Mouse (Mus musculus): Measurements from ENCODE around the gene Enpp7. TPM values are rescaled to one million over a fixed set of nuclear protein-coding genes. Genes with fewer than 3 reads are reported as not detected.

Enpp7 gene
- total RNA-seq, 2 experiments from 2014 or later, result not detected

GRCm38 (mm10) chr11:119034635-119035034, 46.6 kb downstream of the Enpp7 start:
- 0 out of 2 replicates have a peak, but pooled peaks have one; percentile 0 for ATAC-seq (replicated peaks; ENCODE audit: poor library complexity, severe bottlenecking)

GRCm38 (mm10) chr11:119035094-119035685, 47.2 kb downstream of the Enpp7 start:
- no peak for ATAC-seq (replicated peaks; ENCODE audit: poor library complexity, severe bottlenecking)

GRCm38 (mm10) chr11:119035686-119036165, 47.7 kb downstream of the Enpp7 start:
- ATAC-seq (replicated peaks; ENCODE audit: poor library complexity, severe bottlenecking), result no peak

- ATAC-seq (replicated peaks; ENCODE audit: poor library complexity, severe bottlenecking), result no peak
Measured at GRCm38 (mm10) chr11:119036447-119036846, 48.5 kb downstream of the Enpp7 start.

GRCm38 (mm10) chr11:119036934-119037779, 49.2 kb downstream of the Enpp7 start:
- no peak for ATAC-seq (replicated peaks; ENCODE audit: poor library complexity, severe bottlenecking)

GRCm38 (mm10) chr11:119037780-119038401, 49.9 kb downstream of the Enpp7 start:
- ATAC-seq (replicated peaks; ENCODE audit: poor library complexity, severe bottlenecking), result no peak

GRCm38 (mm10) chr11:119038744-119039484, 50.9 kb downstream of the Enpp7 start:
- no peak for ATAC-seq (replicated peaks; ENCODE audit: poor library complexity, severe bottlenecking)

- ATAC-seq (replicated peaks; ENCODE audit: poor library complexity, severe bottlenecking), result peak; percentile 34
Measured at GRCm38 (mm10) chr11:119039732-119040512, 51.9 kb downstream of the Enpp7 start.

GRCm38 (mm10) chr11:119040600-119041324, 52.8 kb downstream of the Enpp7 start, which contains the start of gene Cbx8:
Gene Cbx8, minus strand, starts transcription at chr11:119040969.
- peak; percentile 89 for ATAC-seq (replicated peaks; ENCODE audit: poor library complexity, severe bottlenecking)

- no peak; the same call in 1 of the 2 replicates for ATAC-seq (replicated peaks; ENCODE audit: poor library complexity, severe bottlenecking)
Measured at GRCm38 (mm10) chr11:119041325-119041716, 53.3 kb downstream of the Enpp7 start.

GRCm38 (mm10) chr11:119041750-119042465, 53.9 kb downstream of the Enpp7 start:
- ATAC-seq (replicated peaks; ENCODE audit: poor library complexity, severe bottlenecking), result no peak

Other genes starting within 250 kb of the Enpp7 start
- not detected in 2 replicates for gene Rbfox3, start 76.6 kb upstream of the Enpp7 start, total RNA-seq (2014; fragmentation: Nextera tagmentation)
- not detected in 2 replicates for gene Rbfox3, start 76.6 kb upstream of the Enpp7 start, total RNA-seq (2017)
- 0.88 and 5.0 TPM in 2 replicates for gene Cbx2, start 34.8 kb downstream of the Enpp7 start, total RNA-seq (2014; fragmentation: Nextera tagmentation)
- 2.1 and 2.6 TPM in 2 replicates for gene Cbx2, start 34.8 kb downstream of the Enpp7 start, total RNA-seq (2017)
- gene Cbx8, start 52.8 kb downstream of the Enpp7 start, total RNA-seq (2014; fragmentation: Nextera tagmentation), result 3.6 TPM in 2 replicates
- gene Cbx8, start 52.8 kb downstream of the Enpp7 start, total RNA-seq (2017), result 1.5 and 3.2 TPM in 2 replicates
- 15.8 and 18.8 TPM in 2 replicates for gene Cbx4, start 98.0 kb downstream of the Enpp7 start, total RNA-seq (2014; fragmentation: Nextera tagmentation)
- gene Cbx4, start 98.0 kb downstream of the Enpp7 start, total RNA-seq (2017), result 27.4 and 38.2 TPM in 2 replicates
- 3.3 and 8.6 TPM in 2 replicates for gene Tbc1d16, start 240.3 kb downstream of the Enpp7 start, total RNA-seq (2014; fragmentation: Nextera tagmentation)
- gene Tbc1d16, start 240.3 kb downstream of the Enpp7 start, total RNA-seq (2017), result 2.1 and 3.0 TPM in 2 replicates
- gene Ccdc40, start 240.4 kb downstream of the Enpp7 start, total RNA-seq (2014; fragmentation: Nextera tagmentation), result 7.3 and 12.0 TPM in 2 replicates
- gene Ccdc40, start 240.4 kb downstream of the Enpp7 start, total RNA-seq (2017), result 9.0 and 11.8 TPM in 2 replicates